Mouse (Mus musculus) MEL (cell line): ENCODE data around the gene Ccna2. TPM values are rescaled to one million over a fixed set of nuclear protein-coding genes. Genes with fewer than 3 reads are reported as not detected.

Source experiments
- DNase-seq: peaks from one replicate; pipeline ENCODE4 v3.0.0; 2011; ENCODE audit warnings: low read depth, low spot score
- H3K27ac ChIP-seq: 2 replicates; pipeline ENCODE4 v1.5.1; 2012; ENCODE audit warnings: low read depth, mild to moderate bottlenecking, control low read depth, low read length, moderate library complexity; ENCODE audit not compliant: control insufficient read depth
- H3K27me3 ChIP-seq, 2 experiments: fragments of 150-350 bp in 1 of 2; sonication (generic) in 1 of 2; 2 replicates each; pipeline ENCODE4 v1.6.1; 2012; ENCODE audit warnings: low read length in 2 of 2, mild to moderate bottlenecking in 2 of 2, improper control_type of control experiment in 1 of 2, moderate library complexity in 1 of 2; ENCODE audit not compliant: insufficient read depth in 2 of 2, control insufficient read depth in 1 of 2
- H3K36me3 ChIP-seq, 2 experiments: 2 replicates each; pipeline ENCODE4 v1.6.1; 2012 to 2014; ENCODE audit warnings: low read length in 2 of 2, improper control_type of control experiment in 1 of 2, inconsistent platforms in 1 of 2, mild to moderate bottlenecking in 1 of 2; ENCODE audit not compliant: insufficient read depth in 2 of 2, control insufficient read depth in 1 of 2
- H3K4me1 ChIP-seq, 2 experiments: fragments of 150-350 bp in 1 of 2; sonication (generic) in 1 of 2; 2 replicates each; pipeline ENCODE4 v1.6.1; 2012; ENCODE audit warnings: low read length in 2 of 2, improper control_type of control experiment in 1 of 2, mild to moderate bottlenecking in 1 of 2; ENCODE audit not compliant: insufficient read depth in 2 of 2, control insufficient read depth in 1 of 2
- H3K4me3 ChIP-seq, 2 experiments: fragments of 150-350 bp in 1 of 2; sonication (generic) in 1 of 2; 2 replicates each; pipeline ENCODE4 v1.5.1; 2012; ENCODE audit warnings: low read depth in 2 of 2, low read length in 2 of 2, mild to moderate bottlenecking in 2 of 2, moderate library complexity in 2 of 2, control low read depth in 1 of 2, improper control_type of control experiment in 1 of 2; ENCODE audit not compliant: control insufficient read depth in 1 of 2, insufficient read depth in 1 of 2
- H3K79me2 ChIP-seq: 2 replicates; pipeline ENCODE4 v1.6.1; 2012; ENCODE audit warnings: mild to moderate bottlenecking, low read length, moderate library complexity; ENCODE audit not compliant: control insufficient read depth, poor library complexity, insufficient read depth
- H3K9ac ChIP-seq: 2 replicates; pipeline ENCODE4 v1.6.1; 2012; ENCODE audit warnings: low read depth, mild to moderate bottlenecking, control low read depth, low read length, moderate library complexity; ENCODE audit not compliant: control insufficient read depth, poor library complexity, severe bottlenecking
- H3K9me3 ChIP-seq: fragments of 150-350 bp; sonication (generic); replicated peaks from 2 replicates; pipeline ENCODE4 v1.6.1; 2012; ENCODE audit warnings: mild to moderate bottlenecking, low read length, improper control_type of control experiment, moderate library complexity; ENCODE audit not compliant: insufficient read depth
- BHLHE40 ChIP-seq: IDR thresholded peaks from 2 replicates; pipeline ENCODE4 v1.6.1; 2012; ENCODE audit warnings: low read depth, mild to moderate bottlenecking, inconsistent platforms, low read length, improper control_type of control experiment, borderline replicate concordance
- CHD1 ChIP-seq: IDR thresholded peaks from 2 replicates; pipeline ENCODE4 v1.6.1; 2012; ENCODE audit warnings: low read depth, mild to moderate bottlenecking, inconsistent platforms, low read length, improper control_type of control experiment
- CHD2 ChIP-seq: IDR thresholded peaks from 2 replicates; pipeline ENCODE4 v1.6.1; 2011; ENCODE audit warnings: low read length, improper control_type of control experiment
- CTCF ChIP-seq, 3 experiments: IDR thresholded peaks in 2 of 3; conservative IDR thresholded peaks in 1 of 3; 2 replicates each; pipeline ENCODE4 v1.5.1; 2011 to 2012; ENCODE audit warnings: low read length in 3 of 3, low read depth in 2 of 3, mild to moderate bottlenecking in 2 of 3, improper control_type of control experiment in 1 of 3, inconsistent platforms in 1 of 3, mixed read lengths in 1 of 3, moderate library complexity in 1 of 3; ENCODE audit not compliant: control insufficient read depth in 1 of 3, insufficient read depth in 1 of 3, poor library complexity in 1 of 3, severe bottlenecking in 1 of 3
- E2F4 ChIP-seq: IDR thresholded peaks from 2 replicates; pipeline ENCODE4 v1.6.1; 2011; ENCODE audit warnings: low read depth, low read length, improper control_type of control experiment, borderline replicate concordance
- ELF1 ChIP-seq: IDR thresholded peaks from 2 replicates; pipeline ENCODE4 v1.6.1; 2014; ENCODE audit warnings: low read depth, mild to moderate bottlenecking, inconsistent platforms, low read length, improper control_type of control experiment, moderate library complexity
- GATA1 ChIP-seq: IDR thresholded peaks from 2 replicates; pipeline ENCODE4 v1.6.1; 2011; ENCODE audit warnings: low read depth, low read length, improper control_type of control experiment
- JUND ChIP-seq: IDR thresholded peaks from 2 replicates; pipeline ENCODE4 v1.6.1; 2011; ENCODE audit warnings: low read depth, mild to moderate bottlenecking, improper control_type of control experiment, low read length
- KAT2A ChIP-seq: conservative IDR thresholded peaks from 2 replicates; pipeline ENCODE4 v1.6.1; 2012; ENCODE audit warnings: low read depth, low read length, improper control_type of control experiment, inconsistent platforms
- MAFK ChIP-seq: IDR thresholded peaks from 2 replicates; pipeline ENCODE4 v1.6.1; 2011; ENCODE audit warnings: low read depth, mild to moderate bottlenecking, low read length, improper control_type of control experiment, borderline replicate concordance
- MAZ ChIP-seq: IDR thresholded peaks from 2 replicates; pipeline ENCODE4 v1.6.1; 2012; ENCODE audit warnings: low read depth, mild to moderate bottlenecking, inconsistent platforms, low read length, improper control_type of control experiment
- MXI1 ChIP-seq: IDR thresholded peaks from 2 replicates; pipeline ENCODE4 v1.6.1; 2011; ENCODE audit warnings: mild to moderate bottlenecking, low read depth, low read length, improper control_type of control experiment
- MYB ChIP-seq: IDR thresholded peaks from 2 replicates; pipeline ENCODE4 v1.6.1; 2011; ENCODE audit warnings: mild to moderate bottlenecking, low read depth, low read length, improper control_type of control experiment
- NELFE ChIP-seq: IDR thresholded peaks from 2 replicates; pipeline ENCODE4 v1.6.1; 2011; ENCODE audit warnings: low read depth, low read length, improper control_type of control experiment
- POLR2A ChIP-seq, 2 experiments: IDR thresholded peaks; 2 replicates each; pipeline ENCODE4 v1.6.1; 2011 to 2012; ENCODE audit warnings: low read length in 2 of 2, mild to moderate bottlenecking in 2 of 2, control low read depth in 1 of 2, improper control_type of control experiment in 1 of 2, low read depth in 1 of 2, moderate library complexity in 1 of 2; ENCODE audit not compliant: control insufficient read depth in 1 of 2, insufficient read depth in 1 of 2, poor library complexity in 1 of 2
- POLR2AphosphoS2 ChIP-seq: IDR thresholded peaks from 2 replicates; pipeline ENCODE4 v1.6.1; 2011; ENCODE audit warnings: low read length, improper control_type of control experiment
- RAD21 ChIP-seq: IDR thresholded peaks from 2 replicates; pipeline ENCODE4 v1.6.1; 2011; ENCODE audit warnings: mild to moderate bottlenecking, low read depth, low read length, improper control_type of control experiment
- SMC3 ChIP-seq: IDR thresholded peaks from 2 replicates; pipeline ENCODE4 v1.6.1; 2011; ENCODE audit warnings: low read depth, low read length, improper control_type of control experiment
- TAL1 ChIP-seq: IDR thresholded peaks from 2 replicates; pipeline ENCODE4 v1.6.1; 2012; ENCODE audit warnings: mild to moderate bottlenecking, inconsistent platforms, low read length, moderate library complexity, mixed read lengths
- TBP ChIP-seq: IDR thresholded peaks from 2 replicates; pipeline ENCODE4 v1.8.0; 2011; ENCODE audit warnings: low read depth, low read length, improper control_type of control experiment
- TCF12 ChIP-seq: IDR thresholded peaks from 2 replicates; pipeline ENCODE4 v1.6.1; 2014; ENCODE audit warnings: low read depth, mild to moderate bottlenecking, inconsistent platforms, low read length, improper control_type of control experiment, moderate library complexity
- UBTF ChIP-seq: IDR thresholded peaks from 2 replicates; pipeline ENCODE4 v1.6.1; 2012; ENCODE audit warnings: low read depth, mild to moderate bottlenecking, inconsistent platforms, low read length, improper control_type of control experiment, moderate library complexity, borderline replicate concordance; ENCODE audit not compliant: insufficient read depth
- USF2 ChIP-seq, 2 experiments: IDR thresholded peaks; 2 replicates each; pipeline ENCODE4 v1.6.1; 2011 to 2012; ENCODE audit warnings: improper control_type of control experiment in 2 of 2, low read length in 2 of 2, borderline replicate concordance in 1 of 2, inconsistent platforms in 1 of 2, low read depth in 1 of 2, mild to moderate bottlenecking in 1 of 2; ENCODE audit not compliant: insufficient read depth in 1 of 2
- ZMIZ1 ChIP-seq: IDR thresholded peaks from 2 replicates; pipeline ENCODE4 v1.6.1; 2012; ENCODE audit warnings: low read depth, mild to moderate bottlenecking, inconsistent platforms, low read length, improper control_type of control experiment, moderate library complexity
- ZNF384 ChIP-seq: IDR thresholded peaks from 2 replicates; pipeline ENCODE4 v1.6.1; 2012; ENCODE audit warnings: low read depth, mild to moderate bottlenecking, inconsistent platforms, low read length, improper control_type of control experiment
- polyA plus RNA-seq, 2 experiments: library from polyadenylated mRNA; stranded (reverse) in 1 of 2; unstranded in 1 of 2; fragments of >175 nt in 1 of 2; fragments of >200 nt in 1 of 2; gene quantifications; 2 replicates each; pipeline versions ENCODE4 v1.2.1 to v1.2.4; 2012; ENCODE audit warnings: low replicate concordance in 2 of 2, low read depth in 1 of 2; ENCODE audit not compliant: insufficient read length in 2 of 2, insufficient read depth in 1 of 2, missing spikeins in 1 of 2
- total RNA-seq: library from RNA; depleted of rRNA; stranded (reverse); fragments of 300-350 nt; gene quantifications from 2 replicates; pipeline ENCODE4 v1.2.3, GENCODE M21; 2012

Ccna2 gene
- total and polyA plus RNA-seq, 3 experiments: 124 to 487 (median 180) TPM

GRCm38 (mm10) chr3:36563666-36564065 is 8.3 kb downstream of the Ccna2 start:
- no peaks in the 10 kb centered on the region for H3K27me3 ChIP-seq
- H3K79me2 ChIP-seq: peaks cover 4% of the 10 kb centered on the region; the same call in 1 of the 2 replicates
- H3K4me1 ChIP-seq: no peaks in the 10 kb centered on the region
- H3K9me3 ChIP-seq: no peaks in the 10 kb centered on the region
- peaks cover 0 to 20% of the 10 kb centered on the region in 2 experiments; a peak in 3 of 4 replicates for H3K36me3 ChIP-seq
- no peak for DNase-seq
- no peak for TF ChIP-seq BHLHE40
- peak; percentile 54; the same call in 1 of the 2 replicates for TF ChIP-seq POLR2AphosphoS2
- TF ChIP-seq SMC3: no peak
- peak in 1 of 3 experiments; percentile 32; a peak in 1 of 6 replicates for TF ChIP-seq CTCF (IDR thresholded peaks at IDR 0.05 in 2 of 3, conservative IDR thresholded peaks at IDR 0.05 in 1 of 3; ENCODE audit: control insufficient read depth in 1 of 3, insufficient read depth in 1 of 3, low read depth in 2 of 3, low read length in 3 of 3, poor library complexity in 1 of 3, severe bottlenecking in 1 of 3)
- no peak for TF ChIP-seq TAL1
- TF ChIP-seq UBTF: no peak
- no peak for TF ChIP-seq MXI1
- no peak for TF ChIP-seq TBP
- 0 out of 2 replicates have a peak, but pooled peaks have one; percentile 28 for TF ChIP-seq ZMIZ1
- no peak for TF ChIP-seq NELFE
- TF ChIP-seq CHD2: peak; percentile 16; the same call in 1 of the 2 replicates
- TF ChIP-seq GATA1: no peak
- no peak for TF ChIP-seq CHD1
- TF ChIP-seq KAT2A: no peak
- no peak for TF ChIP-seq ELF1
- no peak for TF ChIP-seq TCF12
- TF ChIP-seq, all 39 proteins: peak for 4
- no peak overlapping the region for H3K9ac ChIP-seq
- no peak overlapping the region for H3K4me3 ChIP-seq
- no peak overlapping the region for H3K27ac ChIP-seq

GRCm38 (mm10) chr3:36559606-36560005 is 12.3 kb downstream of the Ccna2 start:
- Histone ChIP-seq H3K27me3 (no peaks in the 10 kb centered on the region), H3K79me2 (no peaks in the 10 kb centered on the region), H3K36me3 (peaks cover 0 to 10% of the 10 kb centered on the region in 2 experiments; a peak in 2 of 4 replicates), H3K9ac (no peak overlapping the region), H3K9me3 (no peaks in the 10 kb centered on the region), H3K4me1 (no peaks in the 10 kb centered on the region), H3K27ac (no peak overlapping the region), H3K4me3 (no peak overlapping the region)
- DNase-seq: no peak
- TF ChIP-seq ZMIZ1 (no peak), SMC3 (no peak), POLR2A (IDR thresholded peaks at IDR 0.05; ENCODE audit: control insufficient read depth in 1 of 2, insufficient read depth in 1 of 2, low read depth in 1 of 2, low read length in 2 of 2, poor library complexity in 1 of 2) (no peak), MYB (no peak), E2F4 (no peak), CHD1 (no peak), MAZ (no peak), MXI1 (no peak), USF2 (IDR thresholded peaks at IDR 0.05; ENCODE audit: borderline replicate concordance in 1 of 2, insufficient read depth in 1 of 2, low read depth in 1 of 2, low read length in 2 of 2) (no peak), RAD21 (no peak), ZNF384 (no peak), JUND (no peak), MAFK (no peak), ELF1 (no peak), CHD2 (no peak), KAT2A (no peak)
